Mouse (Mus musculus) liver, postnatal 0 days (tissue): ENCODE results near the gene Ppie.

Experiments
- CTCF ChIP-seq: sonication (generic); IDR thresholded peaks from 2 replicates; pipeline ENCODE4 v1.5.1; 2016; ENCODE audit warnings: antibody characterized with exemption, low read depth
- EP300 ChIP-seq: IDR thresholded peaks from 2 replicates; pipeline ENCODE4 v1.6.1; 2016; ENCODE audit warnings: antibody characterized with exemption, low read depth, mild to moderate bottlenecking

- no peak for TF ChIP-seq CTCF
- TF ChIP-seq EP300, result no peak
Observed at GRCm38 (mm10) chr4:123183239-123184056, 43.7 kb upstream of the Ppie start.
